Mouse (Mus musculus) ovary, adult 18-20 months (tissue): ENCODE results near the gene E030018B13Rik.

Experiments
- DNase-seq: peaks from one replicate; pipeline ENCODE4 v3.0.0; 2022; ENCODE audit warnings: low spot score, mixed read lengths

Gene E030018B13Rik

GRCm38 (mm10) chr7:63916268-63916907 lies at the start of gene E030018B13Rik:
TSS of gene E030018B13Rik (plus strand) at chr7:63916857.
- DNase-seq = no peak

DNA sequence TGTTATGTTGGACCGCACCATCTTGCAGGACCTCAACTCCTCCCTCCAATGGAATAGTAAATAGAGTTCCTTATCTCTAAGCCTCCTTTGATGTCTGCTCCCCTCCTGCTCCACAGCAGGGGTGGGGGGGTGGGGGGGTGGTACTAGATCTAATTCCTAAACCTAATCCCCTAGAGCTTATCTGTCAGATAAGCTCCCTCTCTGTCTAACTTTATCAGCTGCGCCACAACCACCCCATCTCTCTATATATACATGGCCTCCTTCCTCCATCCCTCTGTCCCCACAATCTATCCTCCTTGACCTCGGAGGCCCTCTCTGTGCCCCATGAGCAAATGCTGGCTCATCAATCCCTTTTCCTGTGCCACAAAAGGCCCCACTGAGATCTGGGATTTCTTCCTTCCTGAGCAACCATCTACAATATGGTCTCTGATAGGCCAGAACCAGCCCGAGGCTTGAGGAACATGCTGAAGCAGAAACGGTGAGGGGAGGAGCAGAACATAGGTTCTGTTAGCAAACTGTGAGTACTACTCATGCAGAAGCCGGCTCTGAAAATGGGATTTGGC lies 48.2 kb upstream of the E030018B13Rik start:
- no peak for DNase-seq

DNA sequence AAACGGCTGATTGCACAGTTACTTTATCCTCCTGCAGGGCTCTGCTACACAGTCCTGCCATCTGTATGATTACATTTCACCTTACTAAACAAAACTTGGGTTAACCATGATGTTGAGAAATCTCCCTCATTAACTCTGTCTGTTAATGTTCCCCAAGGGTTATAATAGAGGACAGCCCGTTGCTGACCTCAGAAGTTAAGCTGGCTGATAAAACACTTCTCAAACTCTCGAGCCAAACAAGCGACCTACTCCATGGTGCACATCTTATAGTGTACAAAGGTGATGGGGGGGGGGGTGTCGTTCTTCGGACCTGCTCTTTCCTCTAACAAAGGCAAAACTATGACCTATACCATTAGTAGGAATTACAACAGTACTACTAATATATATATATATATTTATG lies 45.0 kb upstream of the E030018B13Rik start:
- no peak for DNase-seq

DNA sequence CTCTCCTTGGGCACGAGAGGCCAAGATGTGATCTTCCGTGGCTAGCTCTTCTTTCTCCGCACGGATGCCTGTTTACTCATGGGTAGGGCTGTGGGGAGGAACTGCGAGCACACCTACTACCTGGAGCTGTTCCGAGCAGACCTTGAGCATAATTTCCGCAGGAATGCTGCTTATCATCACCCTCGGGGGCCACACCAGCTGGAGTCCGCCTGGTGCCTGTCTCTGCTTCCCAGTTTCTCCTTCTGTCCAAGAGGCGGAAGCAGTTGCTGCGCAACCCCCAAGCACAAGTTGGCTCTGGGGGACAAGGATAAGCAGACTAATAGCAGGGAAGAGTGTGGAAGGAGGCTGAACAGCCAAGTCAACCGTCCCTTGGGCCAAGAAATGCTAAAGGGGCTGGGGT lies 42.8 kb upstream of the E030018B13Rik start:
- DNase-seq = no peak

- no peak for DNase-seq
These were observed 41.0 kb upstream of the E030018B13Rik start for GRCm38 (mm10) chr7:63875686-63876085.

GRCm38 (mm10) chr7:63876640-63877039 lies 40.0 kb upstream of the E030018B13Rik start:
- no peak for DNase-seq

DNA sequence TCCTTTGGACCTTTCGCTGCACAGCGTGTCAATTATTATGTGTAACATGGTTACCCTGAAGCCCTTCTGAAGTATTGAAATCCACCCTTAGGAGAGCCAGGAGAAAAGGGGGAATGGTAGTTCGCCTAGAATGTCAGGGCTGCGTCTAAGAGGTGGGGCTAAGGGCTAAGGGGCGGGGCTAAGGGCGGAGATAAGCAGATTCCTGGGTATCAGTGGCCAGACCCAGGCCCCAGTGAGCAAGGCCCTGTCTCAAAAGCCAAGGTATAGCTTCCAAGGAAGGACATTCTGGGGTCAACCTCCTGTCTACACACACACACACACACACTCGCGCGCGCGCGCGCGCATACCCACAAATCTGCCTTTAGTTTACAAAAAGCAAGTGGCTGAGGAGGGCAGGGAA lies 39.0 kb upstream of the E030018B13Rik start:
- no peak for DNase-seq

- DNase-seq = no peak
These were observed 37.1 kb upstream of the E030018B13Rik start for GRCm38 (mm10) chr7:63879583-63879982.

- DNase-seq = no peak
These were observed 33.9 kb upstream of the E030018B13Rik start for GRCm38 (mm10) chr7:63882739-63883138.

DNA sequence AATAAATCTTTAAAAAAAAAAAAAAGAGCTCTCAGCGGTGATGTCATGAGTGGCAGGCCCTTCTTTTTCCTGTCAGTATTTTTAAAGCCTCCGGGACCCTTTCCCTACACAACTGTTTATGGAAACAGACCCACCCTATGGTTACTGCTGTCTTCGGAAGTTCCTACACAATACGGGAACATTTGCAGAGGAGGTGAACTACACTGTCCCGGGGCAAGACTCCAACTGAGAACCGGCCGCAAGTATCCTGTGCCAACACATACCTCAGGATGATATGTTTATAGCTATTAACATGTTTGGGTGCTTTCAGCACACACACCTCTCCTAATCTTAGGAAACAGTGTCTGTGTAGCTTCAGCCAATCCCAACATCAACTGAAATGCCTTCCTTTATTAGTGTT lies 31.6 kb upstream of the E030018B13Rik start:
- DNase-seq = no peak

DNA sequence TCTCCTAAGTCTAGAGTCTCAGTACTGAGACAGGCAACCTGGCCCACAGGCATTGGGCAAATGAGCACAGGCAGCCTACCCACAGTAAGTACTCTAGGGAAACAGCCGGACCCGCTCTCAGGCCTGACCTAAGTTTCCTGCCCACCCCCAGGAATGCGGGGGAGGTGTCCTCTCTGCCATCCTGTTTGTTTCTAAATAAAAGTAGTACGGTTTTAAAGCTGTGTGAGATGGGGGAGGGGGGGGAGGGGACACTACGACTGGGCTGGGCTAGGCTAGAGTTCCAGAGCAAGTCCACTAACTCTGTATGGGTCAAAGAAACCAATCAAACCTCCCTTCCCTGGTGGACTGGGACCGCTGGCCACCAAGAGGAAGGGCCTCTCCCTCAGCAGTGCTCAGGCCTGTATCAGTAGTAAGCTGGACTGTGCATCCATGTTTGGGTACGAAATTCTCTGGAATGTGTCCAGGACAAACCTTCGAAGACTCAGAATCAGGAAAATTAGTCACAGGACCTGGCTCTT lies 29.6 kb upstream of the E030018B13Rik start:
- no peak for DNase-seq

DNA sequence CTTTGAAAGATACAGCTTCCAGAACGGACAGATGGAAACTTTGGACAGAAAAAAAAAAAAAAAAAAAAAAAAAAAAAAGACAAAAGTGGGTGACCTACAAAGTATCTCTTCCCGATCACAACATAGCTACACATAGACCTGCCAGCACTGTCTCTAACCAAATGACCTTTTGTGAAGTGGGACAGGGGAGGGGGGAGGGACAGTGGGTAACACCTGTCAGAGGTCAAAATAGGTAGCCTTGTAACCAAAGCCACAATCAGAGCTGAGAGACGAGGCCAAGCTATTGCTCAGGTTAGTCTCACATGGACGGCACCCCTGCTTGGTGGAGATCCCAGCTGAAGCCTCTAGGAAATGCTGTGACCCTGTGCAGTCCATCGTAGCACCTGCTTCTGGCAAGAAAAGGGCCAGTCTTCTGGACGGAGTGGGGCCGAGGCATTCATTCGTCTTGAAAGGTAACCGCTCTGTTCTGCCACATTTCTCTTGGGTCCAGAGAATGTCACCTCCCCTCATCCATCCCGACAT lies 29.0 kb upstream of the E030018B13Rik start:
- DNase-seq = no peak

GRCm38 (mm10) chr7:63888674-63889073 lies 28.0 kb upstream of the E030018B13Rik start:
- DNase-seq = no peak

- no peak for DNase-seq
These were observed 27.3 kb upstream of the E030018B13Rik start for GRCm38 (mm10) chr7:63889116-63889975.

- no peak for DNase-seq
These were observed 25.1 kb upstream of the E030018B13Rik start for GRCm38 (mm10) chr7:63891488-63892075.

- no peak for DNase-seq
These were observed 23.5 kb upstream of the E030018B13Rik start for GRCm38 (mm10) chr7:63893201-63893600.

- DNase-seq = no peak
These were observed 22.9 kb upstream of the E030018B13Rik start for GRCm38 (mm10) chr7:63893729-63894128.

DNA sequence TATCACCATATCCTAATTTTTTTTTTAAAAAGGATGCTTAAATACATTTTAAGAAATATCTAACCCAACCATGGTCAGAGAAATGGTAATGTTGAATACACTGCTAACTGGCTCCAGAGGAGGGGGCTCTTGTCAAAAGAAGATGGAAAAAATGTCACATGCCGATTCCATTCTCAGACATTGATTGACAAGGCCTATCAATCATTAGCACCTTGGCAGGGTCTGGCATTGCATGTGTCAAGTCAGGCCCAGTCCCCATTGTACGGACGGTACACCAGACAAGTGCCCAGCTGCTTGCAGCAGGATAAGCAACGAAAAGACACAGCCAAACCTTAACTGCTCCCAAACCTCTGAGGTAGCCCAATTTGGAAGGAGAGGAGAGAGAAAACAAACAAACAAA lies 22.0 kb upstream of the E030018B13Rik start:
- DNase-seq = no peak

DNA sequence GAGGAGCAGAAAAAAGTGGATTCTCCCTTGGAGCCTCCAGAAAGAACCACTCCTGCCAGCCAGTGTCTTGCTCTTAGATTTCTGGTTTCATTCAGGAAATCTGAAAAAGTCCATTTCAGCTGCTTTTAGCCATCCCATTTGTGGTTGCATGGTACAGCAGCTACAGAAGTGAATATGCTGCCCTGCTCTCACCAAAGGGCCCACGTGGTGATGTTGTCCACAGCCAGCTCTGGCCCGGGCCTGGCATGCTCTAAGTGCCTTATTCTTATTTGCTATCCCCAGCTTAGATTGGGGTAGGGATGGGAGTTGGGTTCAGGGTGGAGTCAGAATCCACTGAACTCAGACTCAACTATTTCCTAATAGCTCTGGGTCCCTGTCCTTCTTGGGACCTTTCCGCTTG lies 21.4 kb upstream of the E030018B13Rik start:
- DNase-seq = no peak

DNA sequence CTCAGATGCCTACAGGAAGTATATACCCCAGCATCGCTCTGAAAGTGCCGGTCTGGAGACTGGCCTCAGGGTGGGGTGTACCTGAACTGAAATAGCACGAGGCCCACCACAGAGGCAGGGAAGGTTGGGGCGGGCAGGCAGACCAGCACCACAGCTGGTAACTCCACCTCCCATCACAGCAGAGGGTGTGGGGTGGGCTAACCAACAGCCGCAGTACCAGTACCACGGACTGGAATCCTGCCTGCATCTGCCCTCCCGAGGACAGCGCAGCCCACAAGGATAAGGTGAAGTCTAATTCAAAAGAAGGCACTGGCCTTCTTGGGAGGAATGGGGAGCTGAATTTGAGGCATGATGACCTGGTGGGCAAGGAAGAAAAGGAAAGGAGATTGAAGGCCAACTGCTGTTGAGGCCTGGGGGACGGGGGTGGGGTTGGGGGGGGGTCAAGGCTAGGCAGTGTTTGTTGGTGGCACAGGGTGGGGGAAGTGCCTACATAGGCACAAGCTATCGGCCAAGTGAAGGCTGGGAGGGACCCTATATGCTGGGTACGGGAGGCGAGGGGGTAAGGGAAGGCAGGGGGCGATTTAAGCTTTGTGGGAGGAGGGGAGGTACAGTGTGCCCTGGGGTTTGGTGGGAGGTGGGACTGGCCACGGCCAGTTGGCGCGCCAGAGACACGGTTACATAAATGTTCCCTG lies 20.2 kb upstream of the E030018B13Rik start:
- DNase-seq = peak; percentile 51

- peak; percentile 90 for DNase-seq
These were observed 19.6 kb upstream of the E030018B13Rik start for GRCm38 (mm10) chr7:63896968-63897468.
